Mouse (Mus musculus) stomach, embryonic 16.5 days (tissue): ENCODE data around the gene Rbm34. TPM values are rescaled to one million over a fixed set of nuclear protein-coding genes. Genes with fewer than 3 reads are reported as not detected.

ENCODE experiments used
- ATAC-seq: fragments of 200-750 bp; cut with Nextera tagmentation; 2 replicates; pipeline ENCODE4 v1.8.0; 2017; ENCODE audit warnings: moderate number of reproducible peaks, moderate TSS enrichment; ENCODE audit not compliant: insufficient read depth, low FRiP score
- H3K27ac ChIP-seq: fragments of 300-500 bp; sonication (generic); 2 replicates; pipeline ENCODE4 v1.5.1; 2014; ENCODE audit warnings: low read length
- H3K27me3 ChIP-seq: fragments of 300-500 bp; sonication (generic); 2 replicates; pipeline ENCODE4 v1.6.1; 2014; ENCODE audit warnings: low read length, control low read depth, mixed read lengths; ENCODE audit not compliant: control insufficient read depth, insufficient read depth
- H3K36me3 ChIP-seq: fragments of 300-500 bp; sonication (generic); 2 replicates; pipeline ENCODE4 v1.6.1; 2014; ENCODE audit warnings: low read length; ENCODE audit not compliant: control insufficient read depth, insufficient read depth
- H3K4me1 ChIP-seq: fragments of 300-500 bp; sonication (generic); 2 replicates; pipeline ENCODE4 v1.6.1; 2014; ENCODE audit warnings: low read length, control low read depth, mixed read lengths; ENCODE audit not compliant: control insufficient read depth, insufficient read depth
- H3K4me2 ChIP-seq: fragments of 300-500 bp; sonication (generic); 2 replicates; pipeline ENCODE4 v1.6.1; 2014; ENCODE audit warnings: low read depth, low read length, mixed read lengths
- H3K4me3 ChIP-seq: fragments of 300-500 bp; sonication (generic); replicated peaks from 2 replicates; pipeline ENCODE4 v1.5.1; 2014; ENCODE audit warnings: mild to moderate bottlenecking, low read length
- H3K9ac ChIP-seq: fragments of 300-500 bp; sonication (generic); 2 replicates; pipeline ENCODE4 v1.6.1; 2014; ENCODE audit warnings: low read length
- H3K9me3 ChIP-seq: fragments of 300-500 bp; sonication (generic); replicated peaks from 2 replicates; pipeline ENCODE4 v1.6.1; 2016; ENCODE audit warnings: low read length, control low read depth; ENCODE audit not compliant: control insufficient read depth
- WGBS: fragments of 180-500 bp; shearing (Covaris S2); extraction: QIAGEN DNeasy Blood & Tissue Kit; methylation state at CpG from one replicate; pipeline ENCODE4 v1.1.7; 2014; 5-methylcytosine and 5-hydroxymethylcytosine counted together
- polyA plus RNA-seq: library from polyadenylated mRNA; unstranded; fragments of >200 nt; fragmentation: Nextera tagmentation; extraction: Ambion mirVana; gene quantifications from 2 replicates; pipeline ENCODE4 v1.2.1, GENCODE M21; 2015

Gene Rbm34
- polyA plus RNA-seq, 1 experiment from 2014 or later, result 17.8 TPM

DNA sequence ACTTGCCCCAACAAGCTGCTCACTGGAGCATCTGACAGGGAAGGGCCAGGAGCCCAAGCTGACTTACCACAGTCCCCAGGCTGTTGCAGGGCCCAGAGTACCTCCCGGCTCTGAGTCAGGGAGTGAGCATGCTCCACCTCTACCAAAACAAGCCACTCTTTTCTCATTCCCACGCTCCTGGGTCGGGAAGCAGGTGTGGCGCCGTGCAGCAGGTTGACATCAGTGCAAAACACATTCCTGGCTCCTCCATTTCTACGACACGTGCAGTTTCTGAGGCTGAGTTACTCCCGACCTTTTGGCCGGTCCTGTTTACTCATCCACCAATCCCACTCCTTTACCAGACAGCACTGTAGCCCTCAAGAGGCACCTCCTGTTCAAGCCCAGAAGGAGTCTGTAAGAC is 62.9 kb downstream of the Rbm34 start:
- Histone ChIP-seq H3K27ac (no peak overlapping the region), H3K4me3 (no peak overlapping the region), H3K4me1 (peaks cover 8% of the 10 kb centered on the region; the same call in 1 of the 2 replicates), H3K27me3 (no peaks in the 10 kb centered on the region; the same call in 1 of the 2 replicates), H3K9ac (0 out of 2 replicates have a peak overlapping the region, but pooled peaks have one; percentile 2), H3K9me3 (no peaks in the 10 kb centered on the region), H3K36me3 (no peaks in the 10 kb centered on the region), H3K4me2 (no peak overlapping the region)
- WGBS, result 52% methylated on average over 9 of the region's 9 CpGs
- 0 out of 2 replicates have a peak, but pooled peaks have one; percentile 16 for ATAC-seq

DNA sequence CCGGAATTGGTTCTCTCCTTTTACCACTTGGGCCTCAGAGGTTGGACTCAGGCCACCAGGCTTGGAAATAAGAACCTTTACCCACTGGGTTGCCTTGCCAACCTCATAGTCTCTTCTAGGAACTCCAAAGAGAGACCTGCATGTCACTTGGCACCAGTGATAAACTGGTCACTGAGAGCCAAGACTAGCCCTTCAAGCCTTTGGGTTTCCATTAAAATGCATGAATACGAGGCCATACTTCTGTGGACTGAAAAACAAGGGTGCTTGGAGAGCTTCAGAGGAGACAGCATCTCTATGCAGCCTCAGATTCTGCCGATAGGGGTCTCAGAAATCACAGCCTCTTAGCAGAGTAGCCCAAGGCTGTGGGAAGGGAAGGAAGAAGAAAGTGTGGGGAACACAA is 63.5 kb downstream of the Rbm34 start:
- H3K9ac ChIP-seq, result no peak overlapping the region
- H3K4me2 ChIP-seq, result no peak overlapping the region
- H3K27ac ChIP-seq, result no peak overlapping the region
- no peaks in the 10 kb centered on the region; the same call in 1 of the 2 replicates for H3K27me3 ChIP-seq
- no peak for ATAC-seq
- H3K9me3 ChIP-seq, result no peaks in the 10 kb centered on the region
- no peaks in the 10 kb centered on the region for H3K36me3 ChIP-seq
- peaks cover 8% of the 10 kb centered on the region; the same call in 1 of the 2 replicates for H3K4me1 ChIP-seq
- 81% methylated on average over 3 of the region's 3 CpGs for WGBS
- no peak overlapping the region for H3K4me3 ChIP-seq

DNA sequence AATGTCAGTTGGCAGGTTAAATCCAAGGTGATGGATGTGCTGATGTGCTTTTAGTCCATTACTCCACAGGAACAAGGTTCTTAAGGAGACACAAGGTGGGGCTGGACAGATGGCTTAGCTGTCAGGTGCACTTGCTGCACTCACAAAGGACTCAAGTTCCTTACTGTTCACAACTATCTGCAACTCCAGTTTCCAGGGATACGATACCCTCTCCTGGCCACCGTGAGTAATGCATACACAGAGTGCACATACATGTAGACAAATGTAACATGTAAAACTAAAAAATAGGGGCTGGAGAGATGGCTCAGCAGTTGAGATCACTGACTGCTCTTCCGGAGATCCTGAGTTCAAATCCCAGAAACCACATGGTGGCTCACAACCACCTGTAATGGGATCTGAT is 65.5 kb downstream of the Rbm34 start:
- no peak for ATAC-seq
- 87% methylated on average over 3 of the region's 3 CpGs for WGBS
- peaks cover 8% of the 10 kb centered on the region; the same call in 1 of the 2 replicates for H3K4me1 ChIP-seq

DNA sequence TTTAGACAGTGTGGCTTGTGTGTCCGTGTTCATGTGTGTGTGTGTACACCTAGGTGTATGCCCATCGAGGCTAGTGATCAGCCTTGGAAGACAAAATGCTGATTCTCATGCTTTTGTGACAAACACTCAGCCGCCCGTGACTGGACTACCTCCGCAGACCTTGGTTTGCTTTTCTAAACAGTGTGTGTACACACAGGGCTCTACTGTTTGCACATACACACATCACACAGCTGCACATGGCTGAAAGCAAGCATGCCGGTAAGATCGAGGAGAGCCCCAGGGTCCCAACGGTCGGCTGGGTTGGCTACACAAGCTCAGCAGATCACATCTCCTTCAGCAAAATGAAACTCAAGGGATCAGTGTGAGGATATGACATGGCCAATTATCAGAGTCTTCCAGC is 66.9 kb downstream of the Rbm34 start:
- H3K4me1 ChIP-seq, result peaks cover 8% of the 10 kb centered on the region; the same call in 1 of the 2 replicates
- no peaks in the 10 kb centered on the region; the same call in 1 of the 2 replicates for H3K27me3 ChIP-seq
- H3K27ac ChIP-seq, result peak overlapping the region; percentile 49
- ATAC-seq, result no peak
- H3K9me3 ChIP-seq, result no peaks in the 10 kb centered on the region
- H3K4me3 ChIP-seq, result no peak overlapping the region
- no peaks in the 10 kb centered on the region for H3K36me3 ChIP-seq
- WGBS, result 62% methylated on average over 9 of the region's 9 CpGs
- no peak overlapping the region for H3K4me2 ChIP-seq
- H3K9ac ChIP-seq, result no peak overlapping the region

More for the DNA sequence above, 65.5 kb downstream of the Rbm34 start:
- H3K9me3 ChIP-seq, result no peaks in the 10 kb centered on the region
- no peaks in the 10 kb centered on the region for H3K36me3 ChIP-seq
- no peak overlapping the region for H3K4me3 ChIP-seq
- H3K27ac ChIP-seq, result no peak overlapping the region
- H3K4me2 ChIP-seq, result no peak overlapping the region
- no peaks in the 10 kb centered on the region; the same call in 1 of the 2 replicates for H3K27me3 ChIP-seq
- H3K9ac ChIP-seq, result no peak overlapping the region

DNA sequence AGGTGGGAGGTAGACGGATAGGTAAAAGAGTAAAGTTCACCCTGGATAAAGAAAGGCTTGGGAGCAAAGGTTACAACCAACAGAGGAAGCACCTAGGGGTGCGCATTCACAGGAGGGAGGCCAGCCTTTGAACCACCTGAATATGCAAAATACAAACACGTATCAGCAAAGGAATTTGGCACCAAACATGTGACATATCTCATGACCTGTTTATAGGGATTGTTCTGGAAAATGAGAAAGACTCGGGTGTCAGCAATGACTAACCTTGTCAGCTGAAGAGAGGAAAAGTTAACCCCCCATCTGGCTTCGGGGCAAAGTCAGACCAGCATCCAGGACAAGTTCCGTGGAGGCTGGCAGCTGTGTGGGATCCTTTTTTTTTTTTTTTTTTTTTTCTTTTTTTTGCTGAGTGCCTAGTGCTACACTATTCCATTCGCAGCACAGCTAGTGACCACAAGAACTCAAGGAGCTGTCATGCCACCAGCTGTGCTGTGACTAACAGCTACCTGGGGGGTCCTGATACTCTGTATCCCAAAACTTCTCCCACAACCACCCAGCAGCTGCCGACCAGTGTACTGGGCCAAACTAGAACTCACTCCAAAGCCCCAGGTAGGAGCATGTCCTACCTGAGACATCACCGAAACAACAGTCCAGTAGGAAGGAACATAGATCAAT is 67.5 kb downstream of the Rbm34 start:
- no peaks in the 10 kb centered on the region for H3K36me3 ChIP-seq
- 45% methylated on average over 9 of the region's 9 CpGs for WGBS
- peak overlapping the region; percentile 49 for H3K27ac ChIP-seq
- peaks cover 8% of the 10 kb centered on the region; the same call in 1 of the 2 replicates for H3K4me1 ChIP-seq
- no peaks in the 10 kb centered on the region; the same call in 1 of the 2 replicates for H3K27me3 ChIP-seq
- no peak overlapping the region for H3K4me3 ChIP-seq
- no peak for ATAC-seq
- no peaks in the 10 kb centered on the region for H3K9me3 ChIP-seq
- no peak overlapping the region for H3K9ac ChIP-seq
- no peak overlapping the region for H3K4me2 ChIP-seq

GRCm38 (mm10) chr8:126901612-126902011 is 69.3 kb downstream of the Rbm34 start:
- H3K27me3 ChIP-seq, result no peaks in the 10 kb centered on the region; the same call in 1 of the 2 replicates
- H3K36me3 ChIP-seq, result no peaks in the 10 kb centered on the region
- H3K9ac ChIP-seq, result no peak overlapping the region
- no peak overlapping the region for H3K4me2 ChIP-seq
- peak overlapping the region; percentile 55; the same call in 1 of the 2 replicates for H3K27ac ChIP-seq
- 56% methylated on average over 1 of the region's 1 CpGs for WGBS
- no peak overlapping the region for H3K4me3 ChIP-seq
- peak; percentile 71; the same call in 1 of the 2 replicates for ATAC-seq
- H3K4me1 ChIP-seq, result peaks cover 2% of the 10 kb centered on the region; the same call in 1 of the 2 replicates
- no peaks in the 10 kb centered on the region for H3K9me3 ChIP-seq

GRCm38 (mm10) chr8:126901049-126901448 is 69.8 kb downstream of the Rbm34 start:
- Histone ChIP-seq H3K27me3 (no peaks in the 10 kb centered on the region; the same call in 1 of the 2 replicates), H3K36me3 (no peaks in the 10 kb centered on the region), H3K27ac (no peak overlapping the region)

More at GRCm38 (mm10) chr8:126901049-126901448, 69.8 kb downstream of the Rbm34 start:
- Histone ChIP-seq H3K4me3 (no peak overlapping the region), H3K4me2 (no peak overlapping the region), H3K9ac (no peak overlapping the region), H3K9me3 (no peaks in the 10 kb centered on the region), H3K4me1 (peaks cover 2% of the 10 kb centered on the region; the same call in 1 of the 2 replicates)
- no peak for ATAC-seq
- WGBS, result 56% methylated on average over 2 of the region's 2 CpGs

Other genes with a start within 250 kb of the Rbm34 start
- 170 and 206 TPM in 2 replicates for gene Tomm20, start 25.2 kb downstream of the Rbm34 start, polyA plus RNA-seq
- gene Pard3, start 92.8 kb upstream of the Rbm34 start, polyA plus RNA-seq, result 21.0 and 25.8 TPM in 2 replicates